Mouse (Mus musculus): ENCODE measurements around the gene Dnmt3c.
A peak's percentile ranks its signal among the peaks of the same experiment; 100 is the strongest.
"Not testable (repeated sequence)": the region's sequence is repeated elsewhere in the genome, so short reads cannot be mapped to it uniquely, and the experiment has no call there.

Dnmt3c gene

DNA sequence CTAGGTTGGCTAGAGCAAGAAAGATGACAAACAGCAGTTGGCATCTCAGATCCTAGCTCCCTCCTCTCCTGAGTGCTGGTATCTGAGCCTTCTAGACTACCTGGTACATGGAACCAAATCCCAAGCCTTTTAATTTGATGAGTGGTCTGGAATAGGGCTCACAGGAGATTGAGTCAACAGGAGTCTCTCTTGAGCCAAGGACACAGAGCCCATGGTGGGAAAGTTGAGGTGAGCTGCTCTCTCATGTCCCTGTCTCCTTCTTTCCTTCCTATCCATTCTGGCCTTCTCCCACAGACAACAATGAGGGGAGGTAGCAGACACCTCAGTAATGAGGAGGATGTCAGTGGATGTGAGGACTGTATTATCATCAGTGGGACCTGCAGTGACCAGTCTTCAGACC lies at the start of gene Dnmt3c:
Gene Dnmt3c (plus strand): TSS at position 301 of the 400 bp plus-strand sequence.
- DNase-seq: no peak

DNA sequence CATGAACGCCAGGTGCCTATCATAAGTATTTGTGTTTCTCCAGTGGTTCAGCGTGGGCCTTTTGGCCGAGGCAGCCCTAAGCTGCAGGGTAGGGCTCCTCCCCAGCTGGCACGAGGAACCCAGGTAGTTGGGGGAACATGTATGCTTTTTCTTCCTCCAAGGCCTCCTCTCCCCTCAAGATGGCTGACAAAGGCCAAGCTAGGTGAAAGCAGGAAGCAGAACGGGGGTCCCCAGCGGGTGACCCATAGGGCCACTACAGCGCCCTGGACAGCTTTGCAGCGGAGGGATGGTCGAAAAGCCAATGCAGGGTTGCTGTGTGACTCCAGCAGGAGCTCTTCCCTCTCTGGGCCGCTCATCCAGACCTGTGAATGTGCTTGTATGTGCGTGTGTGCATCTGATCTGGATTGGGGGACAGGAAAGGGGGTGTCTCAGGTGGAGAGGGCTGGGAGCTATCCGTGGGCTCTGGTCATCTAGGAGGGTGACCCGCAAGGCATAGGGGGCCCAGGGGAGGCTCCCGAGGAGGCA lies 47.6 kb upstream of the Dnmt3c start:
- no peak for DNase-seq

DNA sequence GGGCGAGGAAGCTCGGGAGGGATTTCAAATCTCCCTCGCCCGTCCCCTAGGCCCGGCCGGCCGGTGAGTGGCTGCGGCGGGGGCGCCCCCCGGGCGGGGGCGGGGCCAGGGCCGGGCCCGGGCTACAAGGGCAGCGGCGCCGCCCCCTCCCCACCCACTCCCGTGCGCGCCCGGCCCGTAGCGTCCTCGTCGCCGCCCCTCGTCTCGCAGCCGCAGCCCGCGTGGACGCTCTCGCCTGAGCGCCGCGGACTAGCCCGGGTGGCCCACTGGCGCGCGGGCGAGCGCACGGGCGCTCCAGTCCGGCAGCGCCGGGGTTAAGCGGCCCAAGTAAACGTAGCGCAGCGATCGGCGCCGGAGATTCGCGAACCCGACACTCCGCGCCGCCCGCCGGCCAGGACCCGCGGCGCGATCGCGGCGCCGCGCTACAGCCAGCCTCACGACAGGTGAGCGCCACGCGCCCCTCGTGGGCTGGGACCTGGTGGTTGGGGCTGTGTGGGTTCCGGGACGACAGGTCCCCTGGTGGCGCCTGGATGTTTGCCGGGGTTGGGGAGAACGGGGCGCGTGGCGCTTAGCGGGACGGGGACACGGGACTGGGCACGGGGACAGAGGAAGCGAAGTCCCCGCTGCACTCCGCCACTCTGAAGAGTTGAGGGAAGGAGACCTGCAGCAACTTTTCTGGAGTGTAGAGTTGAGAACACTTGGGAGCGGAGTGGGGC lies 47.0 kb upstream of the Dnmt3c start, which contains the start of gene Dnmt3b:
Gene Dnmt3b (plus strand): TSS at position 153 of the 716 bp plus-strand sequence.
- DNase-seq: peak; percentile 48

DNA sequence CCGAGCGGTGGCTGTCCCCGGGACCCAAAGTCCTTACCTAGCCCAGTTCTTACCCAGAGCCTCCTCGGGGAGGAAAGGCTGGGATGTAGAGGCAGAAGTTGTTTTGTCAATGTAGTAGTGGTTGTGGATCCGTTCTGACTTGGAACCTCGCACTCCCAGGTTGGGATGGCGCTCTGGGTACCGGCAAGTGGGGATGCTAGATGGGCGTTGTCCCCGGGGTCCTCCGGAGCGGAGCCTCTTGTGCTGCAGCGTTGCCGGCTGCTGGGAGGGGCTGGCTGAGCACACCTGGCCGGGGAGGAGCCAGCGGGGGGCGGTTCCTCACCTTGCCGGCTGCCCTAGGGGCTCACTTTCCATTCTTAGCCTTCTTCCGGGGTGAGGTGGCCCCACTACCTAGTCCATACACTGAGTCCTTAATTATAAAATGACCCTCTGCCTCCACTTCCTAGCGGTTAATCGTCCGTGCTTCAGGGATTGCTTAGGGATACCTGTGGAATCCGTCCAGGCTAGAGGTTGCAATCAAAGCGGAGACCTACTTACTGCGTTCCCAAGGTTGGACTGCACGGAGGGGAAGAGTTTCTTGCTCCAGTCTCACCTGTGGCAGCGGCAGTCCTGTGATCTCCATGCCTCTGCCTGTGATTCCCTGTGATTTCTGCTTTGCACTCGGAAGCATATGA lies 46.3 kb upstream of the Dnmt3c start:
- DNase-seq: peak; percentile 48

DNA sequence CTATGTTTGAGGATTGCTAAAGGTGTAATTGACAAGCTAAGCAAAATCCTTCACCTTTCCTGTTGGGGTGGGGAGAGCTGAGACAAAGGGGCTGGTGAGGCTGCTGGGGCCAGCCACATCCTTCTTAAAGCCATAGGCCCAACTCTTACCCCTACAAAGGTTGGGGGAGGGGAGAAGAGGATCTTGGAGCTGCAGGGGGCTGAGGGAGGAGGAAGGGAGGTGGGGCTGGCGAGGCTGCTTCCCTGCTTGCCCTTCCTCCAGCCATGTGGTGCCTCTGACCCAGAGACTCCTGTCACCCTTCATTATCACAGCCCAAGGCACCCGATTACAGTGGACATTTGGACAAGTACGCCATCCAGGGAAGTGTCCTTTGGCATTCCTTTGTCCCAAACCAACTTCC lies 44.8 kb upstream of the Dnmt3c start:
- no peak for DNase-seq

DNA sequence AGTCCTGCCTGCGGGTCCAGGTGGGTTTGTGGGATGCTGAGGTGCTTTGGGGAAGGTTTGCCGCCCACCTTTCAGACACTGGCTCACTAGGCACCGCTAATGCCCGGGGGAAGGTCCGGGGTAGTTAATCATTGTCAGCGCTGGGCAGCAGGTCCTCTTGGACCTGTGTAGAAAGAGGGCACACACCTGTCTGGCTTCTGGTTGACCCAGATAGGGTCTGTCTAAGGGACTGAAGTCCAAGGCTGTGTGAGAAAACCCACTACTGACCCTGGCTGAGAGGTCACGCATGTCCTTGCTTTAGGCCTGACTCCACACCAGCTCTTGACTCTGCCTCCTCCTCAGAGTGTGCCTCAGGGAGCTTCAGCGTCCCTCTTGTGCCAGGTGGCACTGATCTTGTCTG lies 38.8 kb upstream of the Dnmt3c start:
- DNase-seq: not testable (repeated sequence)

DNA sequence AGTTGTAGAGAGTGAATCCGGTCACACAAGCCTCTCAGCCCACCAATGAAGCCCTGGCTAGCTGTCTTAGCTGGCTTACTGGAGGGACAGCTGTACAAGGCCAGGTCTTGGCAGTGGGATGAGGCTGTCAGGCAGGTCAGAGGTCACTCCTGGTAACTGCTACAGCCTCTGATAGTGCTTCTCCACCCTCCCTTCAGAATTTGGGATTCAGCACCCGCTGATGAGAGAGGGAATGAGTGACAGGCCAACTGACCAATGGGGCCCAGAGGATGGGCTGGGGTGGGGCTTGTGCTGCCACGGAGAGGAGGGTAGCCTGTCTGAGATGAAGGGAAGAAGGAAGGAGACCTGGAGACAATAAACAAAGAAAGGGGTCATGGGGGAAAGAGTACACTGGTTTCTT lies 35.8 kb upstream of the Dnmt3c start:
- no peak for DNase-seq

GRCm38 (mm10) chr2:153665401-153665800 lies 31.1 kb upstream of the Dnmt3c start:
- no peak for DNase-seq

GRCm38 (mm10) chr2:153668754-153669376 lies 27.6 kb upstream of the Dnmt3c start:
- no peak for DNase-seq

- no peak for DNase-seq
Observed at GRCm38 (mm10) chr2:153670111-153670510, 26.3 kb upstream of the Dnmt3c start.

DNA sequence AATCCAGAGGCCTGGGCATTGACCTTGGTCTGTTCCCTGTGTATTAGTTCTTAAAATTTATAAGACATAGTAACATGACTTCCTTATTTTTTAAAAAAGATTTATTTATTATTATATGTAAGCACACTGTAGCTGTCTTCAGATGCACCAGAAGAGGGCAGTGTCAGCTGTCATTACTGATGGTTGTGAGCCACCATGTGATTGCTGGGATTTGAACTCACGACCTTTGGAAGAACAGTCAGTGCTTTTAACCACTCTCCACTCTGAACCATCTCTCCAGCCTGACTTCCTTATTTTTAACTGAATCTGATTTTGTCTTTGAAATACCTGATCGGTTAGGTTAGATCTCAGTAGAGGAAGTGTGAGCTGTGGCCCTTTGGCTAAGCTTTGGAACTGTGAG lies 23.8 kb upstream of the Dnmt3c start:
- no peak for DNase-seq

DNA sequence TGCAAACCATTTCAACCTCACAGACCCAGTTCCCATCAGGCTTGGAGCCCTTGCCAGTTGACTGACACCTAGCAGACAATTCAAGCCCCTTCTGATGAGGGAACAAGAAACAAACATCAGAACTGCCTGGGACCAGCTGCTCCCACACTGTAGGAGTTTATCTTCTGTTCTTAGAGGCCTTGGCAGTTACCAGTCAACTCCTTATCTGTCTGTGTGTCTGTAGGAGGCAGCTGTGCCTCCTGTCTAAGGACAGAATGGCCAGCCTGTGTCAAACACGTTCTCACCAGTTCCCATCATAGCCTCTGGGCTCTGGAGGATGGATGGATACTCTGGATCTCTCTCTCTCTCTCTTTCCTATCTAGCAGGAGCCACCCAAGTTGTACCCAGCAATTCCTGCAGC lies 21.1 kb upstream of the Dnmt3c start:
- not testable (repeated sequence) for DNase-seq

- DNase-seq: no peak
Observed at GRCm38 (mm10) chr2:153676944-153677343, 19.5 kb upstream of the Dnmt3c start.

- DNase-seq: no peak
Observed at GRCm38 (mm10) chr2:153677550-153677949, 18.9 kb upstream of the Dnmt3c start.

GRCm38 (mm10) chr2:153679959-153680358 lies 16.5 kb upstream of the Dnmt3c start:
- DNase-seq: no peak

GRCm38 (mm10) chr2:153693413-153693812 lies 3.0 kb upstream of the Dnmt3c start:
- DNase-seq: not testable (repeated sequence)

GRCm38 (mm10) chr2:153694462-153695085 lies 1.9 kb upstream of the Dnmt3c start:
- DNase-seq: peak; percentile 11

- no peak for DNase-seq
Observed at GRCm38 (mm10) chr2:153703389-153703788, 6.9 kb downstream of the Dnmt3c start.

- DNase-seq: no peak
Observed at GRCm38 (mm10) chr2:153710701-153711330, 14.4 kb downstream of the Dnmt3c start.

GRCm38 (mm10) chr2:153712646-153713091 lies 16.2 kb downstream of the Dnmt3c start:
- no peak for DNase-seq

DNA sequence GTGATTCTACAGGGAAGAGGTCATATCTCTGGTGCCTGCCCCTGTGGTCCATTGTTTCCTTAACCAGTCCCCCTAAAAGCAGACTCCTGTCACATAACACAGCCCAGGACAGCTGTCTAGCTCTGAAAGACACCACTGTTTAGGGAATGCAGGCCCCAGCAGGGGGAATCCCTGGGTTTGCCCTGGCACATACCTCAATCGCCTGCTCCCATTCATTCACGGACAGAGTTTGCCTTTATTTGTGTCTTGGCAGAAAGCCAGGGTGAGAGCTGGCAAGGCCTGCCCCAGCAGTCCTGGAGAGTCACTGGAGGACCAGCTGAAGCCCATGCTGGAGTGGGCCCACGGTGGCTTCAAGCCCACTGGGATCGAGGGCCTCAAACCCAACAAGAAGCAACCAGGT lies 16.8 kb downstream of the Dnmt3c start:
- DNase-seq: no peak

- not testable (repeated sequence) for DNase-seq
Observed at GRCm38 (mm10) chr2:153717861-153718260, 21.4 kb downstream of the Dnmt3c start.

DNA sequence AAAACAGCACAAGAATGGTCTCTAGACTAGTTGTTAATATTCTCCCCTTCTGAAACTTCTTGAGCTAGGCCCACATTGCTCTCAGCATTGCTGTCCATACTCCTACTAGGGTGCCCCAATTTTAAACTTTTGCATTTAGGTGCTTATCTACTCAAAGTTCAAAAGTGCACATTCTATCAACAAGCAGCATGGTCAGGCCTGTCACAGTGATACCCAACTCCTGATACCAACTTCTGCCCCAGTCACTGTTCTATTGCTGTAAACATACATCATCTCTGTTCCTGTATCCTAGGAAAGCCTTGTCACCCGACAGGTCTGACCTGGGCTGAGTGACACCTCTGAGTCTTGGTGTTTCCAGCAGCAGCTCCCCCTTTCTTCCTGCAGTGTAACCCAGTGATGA lies 26.6 kb downstream of the Dnmt3c start:
- no peak for DNase-seq

Measured in kidney, adult 11 months (tissue).